Mouse (Mus musculus): ENCODE results near the gene Fbxw13. TPM values are rescaled to one million over a fixed set of nuclear protein-coding genes. Genes with fewer than 3 reads are reported as not detected.
A peak's percentile ranks its signal among the peaks of the same experiment; 100 is the strongest.
"Not testable (repeated sequence)": the region's sequence is repeated elsewhere in the genome, so short reads cannot be mapped to it uniquely, and the experiment has no call there.

Gene Fbxw13
- not detected for total RNA-seq (2021)
- long read RNA-seq, experiment 1 = 0 reads
- long read RNA-seq, experiment 2 = 0 reads

- not testable (repeated sequence) for H3K27ac ChIP-seq; H3K4me3 ChIP-seq; DNase-seq (ENCODE audit: low spot score in 2 of 2)
These were observed at the start of gene Fbxw13 for GRCm38 (mm10) chr9:109195875-109196274. Gene Fbxw13 (minus strand): TSS chr9:109195975.

- no peak for TF ChIP-seq CTCF (conservative IDR thresholded peaks at IDR 0.05)
- no peak for DNase-seq (ENCODE audit: low spot score in 2 of 2)
- no peak within 1 kb of the TSS for H3K27ac ChIP-seq
- no peak within 1 kb of the TSS for H3K4me3 ChIP-seq
These were observed 38.9 kb upstream of the Fbxw13 start, which contains the start of gene Fbxw20 for GRCm38 (mm10) chr9:109234654-109235053. Gene Fbxw20 (minus strand): TSS chr9:109234754.

DNA sequence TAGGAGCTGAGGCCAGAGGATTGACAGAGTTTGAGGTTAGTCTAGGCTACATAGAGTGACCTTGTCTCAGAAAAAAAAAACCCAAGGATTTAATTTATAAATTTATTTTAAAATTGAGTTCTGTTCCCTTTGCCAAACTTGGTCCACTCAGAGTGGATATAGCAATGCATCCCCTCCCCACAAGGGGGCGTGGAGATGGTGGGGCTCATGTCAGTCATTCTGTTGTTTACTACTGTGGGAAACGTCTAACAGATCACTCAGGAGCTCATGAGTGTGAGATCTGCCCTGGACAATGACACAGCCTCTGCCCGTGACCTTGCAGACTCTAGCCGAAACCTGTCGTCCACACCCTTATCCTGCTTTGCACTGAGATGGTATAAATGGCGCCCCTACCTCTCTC lies 22.7 kb upstream of the Fbxw13 start:
- no peak overlapping the region for H3K27ac ChIP-seq
- TF ChIP-seq CTCF (conservative IDR thresholded peaks at IDR 0.05) = peak; percentile 19; the same call in 1 of the 2 replicates

DNA sequence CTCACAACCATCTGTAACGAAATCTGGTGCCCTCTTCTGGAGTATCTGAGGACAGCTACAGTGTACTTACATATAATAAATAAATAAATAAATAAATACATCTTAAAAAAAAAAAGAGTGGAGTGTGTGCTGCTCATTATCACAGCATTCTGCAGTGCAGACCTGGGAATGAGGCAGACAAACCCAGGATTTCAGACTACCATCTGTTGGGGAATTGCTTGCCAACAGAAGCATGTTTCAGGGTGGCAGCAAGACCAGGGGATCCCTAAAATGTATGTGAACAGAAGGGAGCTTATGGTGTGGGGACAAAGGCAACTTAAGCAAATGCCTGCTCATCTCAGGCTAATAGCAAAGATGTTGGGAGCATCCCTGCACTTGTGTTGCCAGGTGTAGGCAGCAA lies 5.6 kb upstream of the Fbxw13 start:
- H3K27ac ChIP-seq, H3K4me3 ChIP-seq: not testable (repeated sequence)
- peak; percentile 1 to 9 for DNase-seq (ENCODE audit: low spot score in 2 of 2)

More for the DNA sequence above, 22.7 kb upstream of the Fbxw13 start:
- no peak for DNase-seq (ENCODE audit: low spot score in 2 of 2)
- no peak overlapping the region for H3K4me3 ChIP-seq

DNA sequence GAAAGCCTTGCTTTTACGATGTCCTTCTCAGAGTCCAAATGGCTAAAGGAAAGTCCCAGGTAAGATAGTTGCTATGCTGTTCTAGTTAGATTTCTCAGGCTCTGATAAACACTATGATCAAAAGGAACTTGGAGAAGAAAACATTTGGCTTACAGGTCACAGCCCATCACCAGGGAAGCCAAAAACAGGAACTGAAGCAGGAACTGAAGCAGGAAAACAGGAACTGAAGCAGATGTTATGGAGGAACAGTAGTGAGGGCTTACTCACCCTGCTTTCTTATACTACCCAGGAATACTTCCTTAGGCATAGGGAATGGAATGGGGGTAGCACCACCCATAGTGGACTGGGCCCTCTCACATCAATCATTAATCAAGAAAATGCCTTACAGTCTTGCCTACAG lies 4.6 kb upstream of the Fbxw13 start:
- Histone ChIP-seq H3K27ac (no peak overlapping the region), H3K4me3 (no peak overlapping the region)
- DNase-seq (ENCODE audit: low spot score in 2 of 2) = no peak
- no peak for TF ChIP-seq CTCF (conservative IDR thresholded peaks at IDR 0.05)

DNA sequence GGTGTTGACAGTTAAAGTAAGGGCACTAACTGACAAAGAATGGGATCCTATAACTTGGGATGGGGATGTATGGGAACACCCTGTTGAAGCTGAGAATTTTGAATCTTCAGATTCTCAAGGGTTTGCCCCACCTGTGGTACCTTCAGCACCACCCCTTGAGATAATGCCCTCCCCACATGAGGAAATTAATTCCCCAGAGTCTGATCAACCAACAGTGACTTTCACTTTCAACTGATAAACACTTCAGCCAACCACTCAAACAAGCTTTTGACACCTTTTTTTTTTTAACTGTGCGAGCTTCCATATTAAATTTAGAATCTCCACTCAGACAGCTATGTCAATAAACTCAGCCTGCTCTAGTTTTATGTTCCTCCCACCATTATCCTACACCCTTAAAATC lies 3.6 kb upstream of the Fbxw13 start:
- no peak overlapping the region for H3K4me3 ChIP-seq
- H3K27ac ChIP-seq = no peak overlapping the region
- TF ChIP-seq CTCF (conservative IDR thresholded peaks at IDR 0.05) = no peak
- DNase-seq (ENCODE audit: low spot score in 2 of 2) = no peak

- no peak overlapping the region for H3K27ac ChIP-seq
- DNase-seq (ENCODE audit: low spot score in 2 of 2) = no peak
- TF ChIP-seq CTCF (conservative IDR thresholded peaks at IDR 0.05) = no peak
- no peak overlapping the region for H3K4me3 ChIP-seq
These were observed 18.6 kb downstream of the Fbxw13 start for GRCm38 (mm10) chr9:109177208-109177607.

DNA sequence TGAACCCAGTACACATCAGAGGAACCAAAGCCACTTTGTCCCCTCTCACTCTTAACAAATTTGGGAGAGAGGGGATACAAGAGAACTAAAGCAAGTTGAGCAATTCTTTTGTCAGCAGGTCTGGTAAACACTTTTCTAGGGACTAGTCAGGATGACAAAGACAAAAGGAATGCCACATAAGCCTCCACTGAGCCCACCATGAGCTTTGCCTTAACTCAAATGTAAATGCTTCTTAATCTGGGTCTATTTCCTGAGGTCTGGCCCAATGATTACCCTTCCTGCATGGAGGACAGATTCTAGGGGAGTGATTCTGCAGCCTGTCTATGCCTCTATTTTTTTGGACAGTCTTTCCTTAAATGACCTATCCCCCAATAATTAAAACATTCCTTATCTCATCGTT lies 19.5 kb downstream of the Fbxw13 start:
- TF ChIP-seq CTCF (conservative IDR thresholded peaks at IDR 0.05) = no peak
- no peak for DNase-seq (ENCODE audit: low spot score in 2 of 2)
- no peak overlapping the region for H3K27ac ChIP-seq
- H3K4me3 ChIP-seq = no peak overlapping the region

- no peak for TF ChIP-seq CTCF (conservative IDR thresholded peaks at IDR 0.05)
- H3K4me3 ChIP-seq = no peak overlapping the region
- H3K27ac ChIP-seq = no peak overlapping the region
These were observed 28.5 kb downstream of the Fbxw13 start for GRCm38 (mm10) chr9:109167316-109167715.

DNA sequence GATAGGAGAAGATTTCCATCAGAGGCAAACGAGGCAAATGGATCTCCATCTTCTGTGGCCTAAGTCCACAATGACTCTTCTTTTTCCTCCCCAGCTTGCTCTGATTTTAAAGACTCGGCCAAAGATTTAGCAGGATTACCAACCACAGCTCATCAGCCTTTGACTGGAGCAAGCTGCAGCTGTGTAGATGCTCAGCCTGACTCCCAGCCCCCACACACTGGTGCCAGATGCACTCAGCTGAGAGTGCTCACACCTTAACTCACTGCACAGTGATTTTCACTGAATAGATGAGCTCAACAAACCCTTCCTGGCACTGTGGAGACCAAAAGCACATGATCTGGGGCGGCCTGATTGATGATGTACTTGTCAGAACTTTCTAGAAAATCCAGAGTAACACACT lies 33.8 kb downstream of the Fbxw13 start, which contains the start of gene Fbxw21:
Gene Fbxw21, minus strand, starts transcription at position 101 of the 400 bp plus-strand sequence.
- no peak for DNase-seq (ENCODE audit: low spot score in 2 of 2)
- no peak for TF ChIP-seq CTCF (conservative IDR thresholded peaks at IDR 0.05)
- no peak within 1 kb of the TSS for H3K4me3 ChIP-seq
- no peak within 1 kb of the TSS for H3K27ac ChIP-seq

More at GRCm38 (mm10) chr9:109167316-109167715, 28.5 kb downstream of the Fbxw13 start:
- DNase-seq (ENCODE audit: low spot score in 2 of 2) = no peak

DNA sequence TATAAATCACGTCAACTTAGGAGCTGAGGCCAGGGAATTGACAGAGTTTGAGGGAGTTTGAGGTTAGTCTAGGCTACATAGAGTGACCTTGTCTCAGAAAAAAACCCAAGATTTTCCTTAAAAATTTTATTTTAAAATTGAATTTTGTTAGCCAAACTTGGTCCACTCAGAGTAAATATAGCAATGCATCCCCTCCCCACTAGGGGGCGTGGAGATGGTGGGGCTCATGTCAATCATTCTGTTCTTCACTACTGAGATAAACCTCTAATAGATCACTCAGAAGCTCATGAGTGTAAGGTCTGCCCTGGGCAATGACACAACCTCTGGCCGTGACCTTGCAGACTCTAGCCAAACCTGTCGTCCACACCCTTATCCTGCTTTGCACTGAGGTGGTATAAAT lies 55.4 kb downstream of the Fbxw13 start:
- not testable (repeated sequence) for DNase-seq (ENCODE audit: low spot score in 2 of 2); H3K27ac ChIP-seq; H3K4me3 ChIP-seq
- TF ChIP-seq CTCF (conservative IDR thresholded peaks at IDR 0.05) = peak; percentile 69

- DNase-seq (ENCODE audit: low spot score in 2 of 2) = no peak
- no peak for TF ChIP-seq CTCF (conservative IDR thresholded peaks at IDR 0.05)
- Histone ChIP-seq H3K27ac (no peak overlapping the region), H3K4me3 (no peak overlapping the region)
These were observed 65.7 kb downstream of the Fbxw13 start for GRCm38 (mm10) chr9:109130076-109130475.

Other genes starting within 250 kb of the Fbxw13 start
- 1 to 10 TPM; 3.8 to 4.6 TPM for gene Col7a1, start 242.4 kb downstream of the Fbxw13 start, total RNA-seq (2021)
- gene Ucn2, start 210.0 kb downstream of the Fbxw13 start, total RNA-seq (2021) = not detected
- gene Pfkfb4, start 204.2 kb downstream of the Fbxw13 start, total RNA-seq (2021) = 10 to 100 TPM; 10.9 to 11.8 TPM
- 10 to 100 TPM; 56.5 to 58.4 TPM for gene Shisa5, start 157.4 kb downstream of the Fbxw13 start, total RNA-seq (2021)
- 10 to 100 TPM; 12.9 to 15.4 TPM for gene Trex1, start 136.2 kb downstream of the Fbxw13 start, total RNA-seq (2021)
- gene Atrip, start 121.9 kb downstream of the Fbxw13 start, total RNA-seq (2021) = 10 to 100 TPM; 25.0 to 31.9 TPM
- gene Ccdc51, start 113.5 kb downstream of the Fbxw13 start, total RNA-seq (2021) = 1 to 10 TPM; 7.6 to 8.1 TPM
- gene Tma7, start 113.4 kb downstream of the Fbxw13 start, total RNA-seq (2021) = 100 to 1,000 TPM; 295 to 309 TPM
- gene Plxnb1, start 100.6 kb downstream of the Fbxw13 start, total RNA-seq (2021) = 10 to 100 TPM; 84.4 to 92.7 TPM
- gene Fbxw21, start 33.9 kb downstream of the Fbxw13 start, total RNA-seq (2021) = not detected
- gene Fbxw20, start 38.8 kb upstream of the Fbxw13 start, total RNA-seq (2021) = not detected
- not detected for gene Fbxw14, start 91.7 kb upstream of the Fbxw13 start, total RNA-seq (2021)
- gene Fbxw28, start 143.7 kb upstream of the Fbxw13 start, total RNA-seq (2021) = not detected
- gene Fbxw22, start 208.3 kb upstream of the Fbxw13 start, total RNA-seq (2021) = not detected

Measured in layer of hippocampus, adult 2 months (tissue).